Mouse (Mus musculus): ENCODE results near the gene Slco4c1.

DNA sequence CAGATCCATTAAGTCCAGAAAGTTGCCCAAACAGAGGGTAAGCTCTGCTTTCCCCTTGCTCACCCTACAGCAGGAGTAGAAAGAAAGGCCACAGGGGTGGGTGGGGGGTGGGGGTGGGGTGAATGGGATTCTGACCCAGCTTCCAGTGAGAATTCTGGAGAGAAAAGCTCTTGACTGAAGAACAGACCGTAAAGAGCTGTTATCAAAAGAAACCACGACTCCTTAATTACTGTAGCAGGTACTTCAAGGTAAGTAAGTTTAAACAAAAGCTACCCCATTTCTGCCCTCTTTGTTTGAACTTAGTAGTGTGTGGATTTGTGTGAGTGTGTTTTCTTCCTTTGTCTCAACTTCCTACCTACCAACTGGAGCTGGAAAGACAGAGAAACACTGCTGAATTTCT lies 23.4 kb downstream of the Slco4c1 start:
- TF ChIP-seq CTCF (IDR thresholded peaks at IDR 0.05; ENCODE audit: low read depth, low read length) = no peak
- TF ChIP-seq POLR2A (IDR thresholded peaks at IDR 0.05; ENCODE audit: borderline replicate concordance, low read depth, low read length) = no peak
